Mouse (Mus musculus) gastrocnemius, adult 2 months (tissue): Measurements from ENCODE around the gene Olig2. TPM values are rescaled to one million over a fixed set of nuclear protein-coding genes. Genes with fewer than 3 reads are reported as not detected.
"Not testable (repeated sequence)": the region's sequence is repeated elsewhere in the genome, so short reads cannot be mapped to it uniquely, and the experiment has no call there.

Experiments used
- DNase-seq: peaks from one replicate; pipeline ENCODE4 v3.0.0; 2022
- H3K27ac ChIP-seq: fragments of 200-600 bp; 2 replicates; pipeline ENCODE4 v1.8.1; 2022; ENCODE audit warnings: mild to moderate bottlenecking
- H3K4me3 ChIP-seq: fragments of 200-600 bp; 2 replicates; pipeline ENCODE4 v1.8.1; 2022; ENCODE audit warnings: mild to moderate bottlenecking, moderate library complexity
- CTCF ChIP-seq: fragments of 200-600 bp; IDR thresholded peaks from 2 replicates; pipeline ENCODE4 v1.8.1; 2022; ENCODE audit warnings: antibody characterized with exemption, mild to moderate bottlenecking, moderate library complexity
- intact Hi-C: fragments of 180-260 bp; cut with DNase I; formaldehyde crosslinking; loops from one replicate; pipeline ENCODE4 v1.15.1; 2025
- total RNA-seq, 2 experiments: library from RNA; stranded (reverse); gene quantifications; 2 replicates each; pipeline ENCODE4 v1.2.3; 2021

Olig2 gene
- total RNA-seq, 2 experiments from 2014 or later = not detected

DNA sequence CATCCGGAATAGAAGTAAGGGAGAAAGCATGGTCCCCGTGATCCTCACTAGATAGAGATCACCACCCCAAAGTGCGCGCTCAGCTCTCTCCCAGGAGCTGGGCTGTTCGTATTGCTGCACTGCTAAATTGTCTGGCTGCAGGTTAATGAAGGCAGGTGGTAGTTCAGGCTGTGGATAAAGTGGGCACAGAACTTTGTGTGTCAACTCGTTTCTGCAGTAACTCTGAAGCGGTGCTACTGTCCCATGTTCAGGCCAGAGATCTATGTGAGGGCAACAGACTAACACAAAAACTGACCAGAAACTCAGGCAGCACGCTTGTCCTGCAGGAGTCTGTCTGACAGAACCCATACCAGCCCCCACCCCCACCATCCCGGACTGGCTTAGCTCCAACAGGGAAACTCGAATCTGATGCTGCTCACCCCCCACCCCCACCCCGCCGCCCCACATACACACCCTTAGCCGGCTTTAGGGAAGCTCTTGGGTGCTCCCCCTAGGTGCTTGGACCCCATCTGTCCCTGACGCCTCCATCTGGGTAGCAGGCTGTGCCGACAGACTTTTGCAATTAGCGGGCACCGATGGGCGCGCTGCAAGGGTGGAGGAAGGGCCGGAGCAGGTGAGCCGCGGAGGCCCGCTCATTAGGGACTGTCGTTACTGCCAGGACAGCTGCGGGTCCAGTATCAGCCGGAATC is 6.7 kb downstream of the Olig2 start:
- H3K4me3 ChIP-seq = no peak overlapping the region
- intact Hi-C loops = no loop called here

DNA sequence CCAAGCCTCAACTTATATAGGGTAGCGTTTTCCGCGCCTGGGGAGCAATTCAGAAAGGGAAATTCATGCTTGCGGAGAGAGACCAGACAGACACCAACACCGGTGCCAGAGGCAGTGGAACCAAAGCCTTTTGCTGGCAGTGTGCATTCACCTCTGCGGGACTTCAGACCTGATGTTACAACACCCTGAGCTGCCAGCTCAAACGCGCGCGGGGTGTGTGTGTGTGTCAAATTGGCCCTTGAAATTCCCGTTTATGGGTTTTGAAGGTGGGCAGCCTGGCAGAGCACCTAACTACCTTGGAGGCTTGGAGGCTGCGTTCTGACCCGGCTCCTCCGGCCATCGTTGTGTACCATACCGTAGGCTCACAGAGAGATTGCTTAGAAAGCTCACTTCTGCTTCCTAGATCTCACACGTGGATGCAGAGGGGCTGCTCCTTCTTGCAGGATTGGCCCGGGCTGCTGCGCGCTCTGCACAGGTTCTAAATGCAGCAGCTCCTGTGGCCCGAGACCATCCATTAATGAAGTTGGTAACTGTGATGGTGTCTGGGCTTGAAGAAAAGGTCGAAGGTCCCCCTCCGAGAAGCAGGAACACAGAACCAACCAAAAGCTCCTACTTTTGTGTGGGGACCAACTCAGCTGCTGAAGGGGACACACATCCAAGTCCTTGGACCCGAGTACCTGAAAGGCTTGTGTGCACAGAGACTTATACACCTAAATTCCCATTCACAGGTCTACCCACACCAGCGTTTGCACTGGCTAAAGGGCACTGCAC is 7.4 kb downstream of the Olig2 start:
- intact Hi-C loops = no loop called here
- no peak for TF ChIP-seq CTCF
- H3K27ac ChIP-seq = no peak overlapping the region
- DNase-seq = no peak
- H3K4me3 ChIP-seq = no peak overlapping the region

More for the DNA sequence above, 6.7 kb downstream of the Olig2 start:
- no peak overlapping the region for H3K27ac ChIP-seq
- no peak for DNase-seq
- TF ChIP-seq CTCF = no peak

DNA sequence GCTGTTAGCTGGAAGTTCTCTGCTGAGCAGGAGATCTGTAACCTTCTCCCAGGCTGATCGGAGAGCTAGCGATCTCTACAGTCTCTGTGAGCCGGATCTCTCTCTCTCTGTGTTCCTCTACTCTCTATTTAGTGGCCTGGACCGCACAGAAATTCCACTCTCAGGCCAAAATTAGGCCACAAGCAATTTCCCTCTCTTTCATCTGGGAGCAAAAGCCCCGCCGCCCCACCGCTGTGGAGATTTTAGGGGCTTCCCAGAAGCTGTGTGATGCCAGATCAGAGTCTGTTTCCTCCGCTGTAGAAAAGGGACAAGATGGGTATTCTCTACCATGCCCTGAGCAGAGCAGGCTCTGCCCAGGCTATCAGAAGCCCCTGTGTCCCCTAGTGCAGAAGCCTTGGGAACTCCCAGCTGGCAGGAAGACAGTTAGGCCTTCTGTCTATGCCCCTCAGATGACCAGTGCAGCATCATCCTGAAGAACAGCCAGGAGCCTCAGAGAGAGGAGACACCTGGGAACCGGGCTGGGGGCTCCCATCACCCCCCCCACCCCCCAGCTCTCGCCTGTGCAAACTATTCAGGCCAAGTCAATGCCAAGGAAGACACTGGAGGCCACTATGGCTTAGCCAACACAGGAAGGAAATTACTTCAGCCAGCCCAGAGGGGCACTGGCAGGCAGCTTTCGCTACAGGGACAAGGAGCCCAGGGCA is 8.1 kb downstream of the Olig2 start:
- H3K4me3 ChIP-seq = no peak overlapping the region
- intact Hi-C loops = no loop called here
- no peak for DNase-seq
- TF ChIP-seq CTCF = no peak
- no peak overlapping the region for H3K27ac ChIP-seq

DNA sequence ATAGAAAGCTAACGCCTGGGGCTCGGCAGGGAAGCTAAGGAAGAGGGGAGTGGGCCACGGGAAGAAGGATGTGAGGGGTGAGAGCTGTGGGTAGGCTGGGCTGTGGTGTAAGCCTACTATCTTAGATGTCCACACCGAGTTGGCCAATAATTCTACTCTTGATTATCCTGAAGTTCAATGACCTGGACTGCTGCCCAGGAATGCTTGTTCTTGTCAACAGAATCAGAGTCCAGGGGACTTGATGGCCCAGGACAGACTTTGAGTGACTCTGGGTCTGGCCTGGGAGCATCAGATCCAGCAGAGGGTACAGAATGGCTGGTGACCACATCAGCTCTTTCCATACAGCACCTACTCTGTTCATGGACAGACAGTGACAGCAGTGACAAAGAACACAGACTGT is 13.8 kb downstream of the Olig2 start:
- no peak for DNase-seq
- TF ChIP-seq CTCF = no peak
- intact Hi-C loops = no loop called here
- Histone ChIP-seq H3K27ac (no peak overlapping the region), H3K4me3 (no peak overlapping the region)

DNA sequence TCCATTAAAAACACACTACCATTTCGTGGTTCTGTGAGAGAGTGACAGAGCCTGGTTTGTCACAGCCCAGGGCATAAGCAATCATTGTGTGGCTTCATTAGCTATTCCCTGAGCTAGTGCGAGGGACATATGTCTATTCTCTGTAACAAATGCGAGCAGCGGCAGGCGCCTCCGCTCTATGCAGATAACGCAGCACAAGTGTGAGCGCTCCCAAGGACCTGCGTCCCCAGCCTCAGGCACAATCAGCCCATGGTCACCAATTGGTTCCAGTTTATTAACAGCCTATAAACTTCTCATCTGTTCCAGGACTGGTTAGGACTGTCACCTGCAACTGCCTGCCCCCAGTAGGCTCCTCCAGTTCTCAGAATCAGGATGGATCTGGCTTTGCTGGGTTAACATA is 21.0 kb downstream of the Olig2 start:
- Histone ChIP-seq H3K27ac (no peak overlapping the region), H3K4me3 (no peak overlapping the region)
- TF ChIP-seq CTCF = no peak
- intact Hi-C loops = no loop called here
- no peak for DNase-seq

DNA sequence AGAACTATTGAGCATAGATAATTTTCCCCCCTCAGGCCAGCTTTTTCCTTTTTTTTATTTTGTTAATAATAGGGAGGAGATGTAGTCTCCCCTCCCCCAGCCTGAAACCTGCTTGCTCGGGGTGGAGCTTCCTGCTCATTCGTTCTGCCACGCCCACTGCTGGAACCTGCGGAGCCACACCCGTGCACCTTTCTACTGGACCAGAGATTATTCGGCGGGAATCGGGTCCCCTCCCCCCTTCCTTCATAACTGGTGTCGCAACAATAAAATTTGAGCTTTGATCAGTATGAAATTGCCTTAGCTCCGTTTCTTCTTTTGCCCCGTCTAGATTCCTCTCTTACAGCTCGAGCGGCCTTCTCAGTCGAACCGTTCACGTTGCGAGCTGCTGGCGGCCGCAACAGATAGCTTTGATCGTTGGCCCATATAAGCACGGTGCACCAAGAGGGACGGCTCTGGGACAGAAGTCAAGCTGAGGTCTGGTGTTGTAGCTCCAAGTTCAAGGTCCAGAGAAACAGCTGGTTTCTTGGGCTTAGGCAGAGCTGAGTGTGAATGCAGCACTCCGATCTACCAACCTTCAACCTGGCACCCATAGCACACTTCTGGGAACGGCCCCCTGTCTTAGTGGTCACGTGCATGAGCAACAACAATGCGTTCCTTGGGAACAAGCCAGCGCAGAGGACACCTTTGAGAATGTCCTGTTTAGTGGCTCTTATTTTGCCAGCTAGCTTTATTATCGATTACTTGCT is 30.3 kb downstream of the Olig2 start:
- intact Hi-C loops, DNase-seq, H3K4me3 ChIP-seq, H3K27ac ChIP-seq: not testable (repeated sequence)

DNA sequence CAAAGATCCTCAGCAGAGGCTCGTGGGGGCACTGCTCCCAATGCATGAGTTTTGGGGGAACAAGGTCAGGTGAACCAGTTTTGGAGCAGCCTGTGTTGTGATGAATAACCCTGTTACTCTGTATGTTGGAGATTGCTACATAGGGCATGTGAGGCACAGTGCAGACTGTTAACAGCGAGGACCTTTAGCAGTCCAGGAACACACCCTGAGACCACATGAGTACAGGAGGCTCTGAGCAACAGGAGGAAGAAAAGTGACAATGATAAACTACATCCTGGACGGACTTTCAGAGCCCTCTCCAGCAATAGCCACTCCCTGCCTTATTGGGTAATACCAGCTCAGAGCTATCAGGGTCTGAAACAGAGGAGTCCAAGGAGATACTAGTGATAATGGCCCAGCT is 33.7 kb downstream of the Olig2 start:
- H3K4me3 ChIP-seq = no peak overlapping the region
- H3K27ac ChIP-seq = no peak overlapping the region
- TF ChIP-seq CTCF = no peak
- DNase-seq = no peak
- intact Hi-C loops = no loop called here

DNA sequence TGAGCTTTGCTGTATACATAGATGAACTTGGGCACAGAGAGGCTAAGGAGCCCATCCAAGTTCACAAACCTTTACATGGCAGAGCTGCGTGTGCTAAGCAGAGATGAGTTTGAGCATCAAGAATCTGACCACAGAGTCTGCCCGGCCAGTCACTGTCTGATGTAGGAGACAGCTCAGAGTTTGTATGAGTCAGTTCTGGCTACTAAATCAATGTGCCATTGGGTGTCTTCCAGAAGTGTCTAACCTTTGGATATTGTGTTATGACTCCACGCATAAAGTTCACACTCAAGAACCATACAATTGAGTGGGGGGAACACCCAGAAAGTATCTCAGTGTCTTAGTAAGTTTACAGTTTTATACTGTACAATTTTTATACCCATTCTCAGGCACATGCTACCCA is 35.6 kb downstream of the Olig2 start:
- intact Hi-C loops = no loop called here
- Histone ChIP-seq H3K27ac (no peak overlapping the region), H3K4me3 (no peak overlapping the region)
- no peak for DNase-seq
- TF ChIP-seq CTCF = no peak

DNA sequence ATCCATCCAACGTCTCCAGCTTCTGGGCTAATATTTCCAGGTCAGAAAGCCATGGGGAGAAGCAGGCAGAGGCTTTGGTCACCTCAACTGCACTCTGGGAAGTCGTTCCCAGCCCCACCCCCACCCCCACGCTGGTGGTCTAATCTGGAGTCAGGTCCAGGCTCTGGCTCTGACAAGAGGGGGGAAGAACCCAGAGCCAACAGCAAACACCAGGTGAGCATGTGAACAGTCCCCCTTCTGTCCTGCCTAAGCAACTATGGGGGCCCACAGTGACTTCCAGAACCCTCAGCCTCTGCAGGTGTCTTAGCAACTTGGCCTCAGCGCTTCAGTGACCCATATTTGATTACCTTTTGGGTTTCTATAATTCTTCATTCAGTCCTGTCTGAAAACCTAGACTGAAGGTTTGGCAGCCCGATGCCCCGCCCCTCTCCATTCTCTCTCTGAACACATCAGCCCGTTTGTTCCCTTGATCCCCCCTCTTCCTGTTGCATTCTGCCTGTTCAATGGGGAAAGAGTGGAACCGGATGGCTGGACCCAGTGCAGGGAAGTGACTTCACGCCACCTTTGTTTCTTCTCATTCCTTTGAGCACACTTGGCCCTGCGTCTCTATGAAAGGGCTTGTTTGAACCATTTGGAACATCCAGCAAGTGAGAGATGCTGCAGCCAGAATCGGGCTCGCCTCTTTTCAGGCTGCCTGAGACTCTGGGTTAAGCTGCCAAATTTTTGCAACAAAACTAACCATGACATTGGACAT is 37.4 kb downstream of the Olig2 start:
- no peak overlapping the region for H3K4me3 ChIP-seq
- H3K27ac ChIP-seq = no peak overlapping the region
- TF ChIP-seq CTCF = no peak
- no peak for DNase-seq
- intact Hi-C loops = no loop called here

DNA sequence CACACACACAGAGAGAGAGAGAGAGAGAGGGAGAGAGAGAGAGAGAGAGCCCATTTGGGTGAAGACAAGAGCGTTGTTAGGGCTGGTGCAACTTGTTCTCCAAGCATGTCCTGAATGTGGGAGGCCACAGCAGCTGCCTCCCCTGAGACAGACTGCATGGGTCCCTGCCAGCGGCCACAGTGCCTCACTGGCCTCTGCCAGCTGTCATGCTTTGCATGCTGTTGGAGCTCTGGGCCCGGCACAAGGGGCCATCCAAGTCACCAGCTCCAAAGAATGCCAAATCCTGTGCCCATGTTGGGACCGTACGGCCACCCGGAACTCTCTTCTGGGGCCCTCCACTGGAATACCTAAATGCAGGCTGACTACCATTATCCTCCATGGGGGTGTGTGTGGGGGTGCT is 40.7 kb downstream of the Olig2 start:
- intact Hi-C loops = no loop called here
- Histone ChIP-seq H3K27ac (no peak overlapping the region), H3K4me3 (no peak overlapping the region)
- peak; percentile 23 for DNase-seq
- TF ChIP-seq CTCF = no peak

DNA sequence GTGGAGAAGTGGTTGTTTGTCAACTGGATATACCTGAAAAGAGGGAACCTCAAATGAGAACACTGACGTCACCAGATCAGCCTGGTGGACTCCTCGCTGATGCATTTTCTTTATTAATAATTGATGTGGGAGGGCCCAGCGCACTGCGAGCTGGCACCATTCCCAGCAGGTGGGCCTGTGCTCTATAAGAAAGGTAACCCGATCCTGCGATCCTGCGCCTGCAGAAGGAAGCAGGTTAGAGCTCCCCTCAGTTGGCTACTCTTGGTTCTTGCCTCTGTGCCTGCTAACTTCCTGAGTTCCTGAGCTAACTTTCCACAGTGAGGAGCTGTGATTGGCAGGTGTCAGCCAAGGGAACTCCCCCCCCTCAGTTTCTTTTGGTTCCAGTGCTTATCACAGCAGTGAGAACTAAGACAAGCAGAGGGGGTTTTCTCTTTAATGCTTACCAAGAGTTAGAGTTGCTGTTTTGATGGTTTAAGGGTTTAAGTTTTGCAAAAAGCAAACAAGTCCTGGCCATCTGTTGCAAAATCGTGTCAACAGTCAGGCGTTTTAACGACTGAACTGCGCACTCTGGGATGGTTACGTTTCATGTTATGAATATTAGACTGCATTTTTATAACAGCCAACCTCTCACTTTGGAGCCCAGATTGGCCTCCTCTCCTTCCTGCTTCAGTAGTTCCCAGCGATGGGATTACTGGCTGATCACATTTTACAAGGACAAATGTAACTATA is 43.6 kb downstream of the Olig2 start:
- intact Hi-C loops = no loop called here
- Histone ChIP-seq H3K27ac (no peak overlapping the region), H3K4me3 (peak overlapping the region; percentile 72)
- no peak for TF ChIP-seq CTCF
- no peak for DNase-seq
